Mouse (Mus musculus) kidney, postnatal 14 days (tissue): ENCODE measurements around the gene Dlk2.
A peak's percentile ranks its signal among the peaks of the same experiment; 100 is the strongest.

ENCODE experiments used
- DNase-seq: peaks from one replicate; pipeline ENCODE4 v3.0.0; 2022; ENCODE audit warnings: mixed read lengths

The Dlk2 gene

DNA sequence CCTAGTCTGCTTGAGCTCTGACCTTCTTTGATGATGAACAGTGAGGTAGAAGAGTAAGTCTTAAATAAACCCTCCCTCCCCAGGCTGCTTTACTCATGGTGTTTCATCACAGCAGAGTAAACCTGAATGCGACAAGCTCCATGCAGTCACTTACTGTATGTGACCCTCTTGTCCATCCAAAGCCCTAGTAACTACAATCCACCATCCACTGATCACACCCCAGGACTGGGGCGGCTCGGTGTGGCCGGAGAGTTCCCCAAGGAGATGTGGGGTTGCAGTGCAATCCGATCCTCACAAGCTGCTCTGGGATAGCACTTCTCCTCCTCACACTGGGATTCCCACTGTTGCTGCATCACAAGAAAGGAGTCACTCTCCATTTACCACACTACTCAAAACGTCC is 22.8 kb upstream of the Dlk2 start:
- DNase-seq: no peak

DNA sequence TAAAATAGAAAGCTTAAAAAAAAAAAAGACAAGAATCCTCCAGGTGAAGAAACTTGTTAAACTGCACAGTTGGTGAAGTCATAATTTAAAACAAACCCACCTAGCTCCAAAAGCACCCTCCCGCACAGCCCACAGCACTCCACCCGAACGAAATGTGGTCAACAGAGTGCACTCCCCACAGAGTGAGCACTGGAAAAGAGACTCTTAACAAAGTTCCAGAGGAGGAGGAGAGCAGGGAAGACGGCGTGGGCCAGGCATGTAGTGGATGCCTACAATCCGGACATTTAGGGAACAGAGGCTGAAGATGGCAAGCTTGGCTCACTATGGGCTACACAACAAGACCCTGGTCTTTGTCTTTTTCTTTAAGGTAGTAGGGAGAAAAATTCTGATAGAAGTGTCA is 22.2 kb upstream of the Dlk2 start:
- no peak for DNase-seq

DNA sequence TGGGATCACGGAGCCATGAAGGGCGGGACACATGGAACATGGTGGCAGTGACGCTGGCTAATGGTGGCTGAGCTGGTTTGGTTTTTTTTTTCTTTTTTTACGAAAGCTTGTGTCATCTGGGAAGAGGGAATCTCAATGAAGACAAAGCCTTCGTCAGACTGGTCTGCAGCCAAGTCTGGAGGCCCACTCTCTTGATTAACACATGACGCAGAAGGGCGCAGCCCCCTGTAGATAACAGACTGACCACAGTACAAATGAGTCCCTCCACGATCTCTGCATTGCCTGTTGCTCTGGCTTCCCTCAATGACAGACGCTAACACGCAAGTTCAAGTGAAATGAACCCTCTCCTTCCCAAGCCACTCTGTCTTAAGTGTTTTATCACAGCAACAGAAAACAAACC is 21.7 kb upstream of the Dlk2 start:
- no peak for DNase-seq

DNA sequence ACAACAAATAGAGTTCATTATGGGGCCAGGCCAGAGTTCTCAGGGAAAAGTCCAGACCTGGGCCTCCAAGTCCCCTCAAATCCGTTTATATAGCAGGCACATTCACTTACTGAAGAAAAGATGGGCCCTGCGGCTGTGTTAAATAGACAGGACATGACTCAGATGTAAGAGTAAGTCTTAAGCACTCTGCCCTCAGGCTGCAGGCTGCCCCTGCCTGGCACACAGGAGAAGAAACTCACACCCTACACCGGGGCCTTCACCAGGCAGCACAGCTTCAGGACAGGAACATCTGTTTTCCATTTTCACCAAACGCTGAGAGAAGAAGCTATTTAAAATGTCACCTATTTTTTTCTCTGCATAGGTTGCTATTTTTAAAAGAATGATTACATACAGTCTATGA is 19.6 kb upstream of the Dlk2 start:
- DNase-seq: no peak

DNA sequence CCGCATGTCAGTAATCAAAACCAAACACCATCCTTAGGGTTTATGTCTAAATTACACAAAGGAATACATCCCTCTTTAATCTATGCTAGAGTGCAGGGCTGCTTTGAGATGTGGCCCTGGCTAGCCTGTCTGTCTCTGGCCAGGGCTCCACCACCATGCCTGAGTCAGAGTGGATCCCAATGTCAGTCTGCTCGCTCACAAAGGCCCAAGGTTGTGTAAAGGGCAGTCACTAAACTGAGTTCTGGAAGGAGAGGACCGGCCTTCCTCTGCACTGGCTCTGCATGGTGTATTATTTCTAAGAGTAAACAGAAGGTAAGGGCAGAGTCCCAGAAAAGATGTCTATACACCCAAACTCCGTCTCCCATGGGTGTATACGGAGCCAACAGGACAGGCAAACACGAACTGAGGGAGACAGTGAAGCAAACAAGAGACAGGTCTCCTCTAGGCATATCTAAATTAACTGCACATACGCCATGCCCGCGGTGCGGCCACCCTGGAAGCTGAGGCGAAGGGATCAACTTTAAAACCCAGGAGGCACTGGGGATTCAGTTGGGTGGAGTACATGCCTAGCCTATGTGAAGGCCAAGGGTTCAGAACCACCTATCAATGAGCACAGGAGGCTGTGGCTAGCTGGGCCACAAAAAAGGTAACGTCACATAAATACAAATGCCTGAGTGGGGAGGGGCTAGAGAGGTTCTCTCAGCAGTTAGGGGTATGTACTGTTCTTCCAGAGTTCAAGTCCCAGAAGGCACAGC is 19.0 kb upstream of the Dlk2 start:
- no peak for DNase-seq

DNA sequence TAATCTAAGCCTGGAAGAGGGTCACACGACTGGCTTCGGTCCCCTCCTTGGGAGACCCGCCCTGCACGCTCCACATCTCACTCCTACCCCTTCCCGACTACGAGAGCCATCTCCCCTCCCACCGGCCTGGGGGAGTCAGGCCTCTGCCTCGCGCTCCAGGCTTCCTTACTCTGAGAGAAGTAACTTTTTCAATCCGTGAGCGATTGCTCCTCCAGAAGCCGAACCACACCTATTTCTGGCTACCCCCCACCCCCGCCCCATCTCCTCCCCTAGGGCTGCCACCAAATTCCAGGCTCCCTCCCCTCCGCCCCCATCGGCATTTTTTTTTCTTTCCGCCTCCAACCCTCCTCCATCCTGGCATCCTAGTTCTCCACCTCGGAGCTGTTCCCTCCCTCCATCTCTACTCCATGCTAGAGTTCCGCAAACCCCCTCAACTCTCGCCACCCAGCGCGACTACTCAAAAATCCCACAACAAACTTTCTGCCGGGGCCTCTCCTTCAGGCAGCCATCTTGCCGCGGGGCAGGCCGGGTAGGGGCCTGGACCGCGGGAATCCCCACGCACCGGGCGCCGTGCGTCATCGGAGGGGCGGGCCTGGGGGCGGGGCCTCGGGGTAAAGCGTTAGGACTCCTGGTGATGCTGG is 14.6 kb upstream of the Dlk2 start, which contains the start of gene Tjap1:
Gene Tjap1, minus strand, starts transcription at position 544 of the 641 bp plus-strand sequence.
- DNase-seq: peak; percentile 94

DNA sequence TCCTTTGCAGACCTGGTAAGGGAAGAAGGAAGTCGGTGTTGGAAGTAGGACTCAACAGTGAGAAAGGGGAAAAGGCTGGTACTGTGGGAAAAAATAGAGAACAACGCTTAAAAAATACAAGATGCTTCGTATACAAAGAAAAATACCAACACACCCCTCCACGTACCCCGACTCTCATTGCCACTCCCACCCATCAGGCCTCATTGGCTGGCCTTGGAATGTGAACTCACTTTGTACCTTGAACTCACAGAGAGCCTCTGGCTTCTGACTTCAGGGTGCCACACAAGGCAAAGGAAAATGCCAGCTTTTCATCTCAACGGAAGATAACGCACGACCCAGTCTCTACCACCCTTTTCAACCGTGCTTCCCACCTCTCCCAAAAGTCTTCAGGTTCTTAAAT is 14.1 kb upstream of the Dlk2 start:
- no peak for DNase-seq

DNA sequence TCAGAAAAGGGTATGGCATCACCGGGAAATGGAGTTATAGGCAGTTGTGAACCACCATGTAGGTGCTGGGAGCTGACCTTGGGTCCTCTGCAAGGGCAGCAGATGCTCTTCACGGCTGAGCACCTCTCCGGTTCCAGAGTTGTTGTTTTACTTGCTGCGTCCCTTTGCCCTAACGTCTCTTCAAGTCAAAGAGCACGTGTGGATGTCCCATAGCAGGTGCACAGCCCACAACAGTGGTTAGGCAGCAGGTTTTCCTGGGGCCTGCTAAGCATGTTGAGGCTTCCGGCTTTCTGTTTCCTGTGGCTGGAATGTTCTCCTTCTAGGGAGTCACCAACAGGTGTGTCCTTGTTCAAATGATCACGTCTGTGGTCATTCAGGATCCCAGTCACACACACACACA is 13.3 kb upstream of the Dlk2 start:
- DNase-seq: no peak

DNA sequence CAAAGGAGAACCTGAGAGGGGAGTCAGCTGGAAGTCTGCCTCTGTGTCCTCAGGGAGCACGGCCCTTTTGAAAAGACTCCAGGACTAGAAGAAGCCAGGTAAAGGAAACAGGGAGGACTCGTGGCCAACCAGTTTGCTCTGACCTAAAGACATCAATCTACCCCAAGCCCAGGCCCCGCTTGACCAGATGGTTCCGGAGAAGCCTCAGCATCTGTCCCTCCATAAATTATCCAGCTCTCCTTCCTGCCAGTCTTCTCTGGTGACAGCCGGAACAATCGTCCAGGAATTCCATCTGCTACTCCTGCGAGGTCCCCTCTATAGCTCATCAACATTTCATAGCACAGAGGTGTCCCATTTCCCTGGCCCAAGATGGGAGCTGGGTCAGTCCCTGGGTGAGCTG is 12.6 kb upstream of the Dlk2 start:
- DNase-seq: no peak

DNA sequence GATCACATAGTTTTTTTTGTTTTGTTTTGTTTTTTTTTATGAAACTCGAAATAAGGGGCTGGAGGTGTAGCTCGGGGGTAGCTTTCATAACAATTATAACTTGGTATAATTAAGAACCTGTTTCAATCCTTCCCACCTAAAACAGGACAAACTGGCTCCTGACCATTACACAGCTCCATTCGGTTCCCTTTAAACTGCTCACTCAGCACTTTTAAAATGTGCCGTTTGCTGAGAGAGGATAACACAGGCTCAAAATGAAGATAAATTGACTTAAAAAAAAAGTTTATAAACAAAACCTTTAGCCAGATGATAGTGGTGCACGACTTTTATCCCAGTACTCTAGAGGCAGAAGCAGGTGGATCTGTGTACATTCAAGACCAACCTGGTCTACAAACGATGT is 11.8 kb upstream of the Dlk2 start:
- no peak for DNase-seq

DNA sequence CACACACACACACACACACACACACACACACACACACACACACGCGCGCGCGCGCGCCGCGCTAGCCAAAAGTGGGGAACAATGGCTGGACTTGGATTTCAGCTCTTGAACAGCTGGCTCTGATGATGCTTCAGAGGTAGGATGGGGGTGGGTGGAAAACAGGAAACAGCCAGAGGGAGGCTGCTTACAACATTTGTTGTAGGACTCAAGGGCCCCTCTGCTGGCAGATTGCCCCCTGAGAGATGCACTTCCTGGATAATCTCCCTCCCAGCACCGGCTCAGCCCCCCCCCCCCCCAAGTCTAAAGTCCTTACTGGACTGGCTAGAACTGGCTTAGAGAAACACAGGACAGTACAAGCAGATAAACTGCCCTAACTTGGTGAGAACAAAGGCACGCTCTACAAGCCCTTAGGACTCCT is 9.5 kb upstream of the Dlk2 start:
- DNase-seq: peak; percentile 88

DNA sequence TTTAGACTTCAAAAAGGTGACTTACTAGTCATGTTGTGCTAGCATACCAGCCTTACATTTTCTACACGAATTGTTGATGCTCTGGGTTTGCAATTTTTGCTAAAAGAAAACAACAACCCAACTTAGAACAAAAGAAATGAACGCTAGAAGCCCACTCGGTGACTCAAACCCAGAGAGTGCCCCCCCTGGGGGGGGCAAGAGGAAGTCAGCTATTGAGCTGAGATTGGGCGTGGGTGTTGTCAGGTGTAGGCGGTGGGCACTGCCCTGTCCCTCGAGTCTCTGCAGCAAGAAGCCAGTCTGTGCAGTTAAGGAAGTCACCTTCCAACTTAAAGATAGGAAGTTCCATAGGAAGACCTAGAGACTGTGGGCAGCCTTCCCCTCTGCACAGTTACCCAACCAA is 620 bp upstream of the Dlk2 start:
- no peak for DNase-seq

DNA sequence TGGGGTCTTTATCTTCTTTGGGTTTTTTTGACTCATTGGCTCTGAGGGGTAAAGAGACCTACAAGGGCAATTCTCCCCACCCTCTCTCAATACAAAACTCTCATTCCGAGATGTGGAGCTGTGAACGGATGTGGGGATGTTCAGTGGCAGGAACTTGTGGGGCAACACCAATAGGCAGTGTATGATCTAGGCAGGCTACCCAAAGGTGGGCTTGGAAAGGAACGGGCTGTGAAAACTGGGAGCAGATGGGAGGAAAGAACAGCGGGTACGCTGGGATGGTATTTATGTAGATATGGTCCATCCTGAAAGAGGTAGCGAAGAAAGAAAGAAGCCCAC is 225 bp upstream of the Dlk2 start:
- no peak for DNase-seq

DNA sequence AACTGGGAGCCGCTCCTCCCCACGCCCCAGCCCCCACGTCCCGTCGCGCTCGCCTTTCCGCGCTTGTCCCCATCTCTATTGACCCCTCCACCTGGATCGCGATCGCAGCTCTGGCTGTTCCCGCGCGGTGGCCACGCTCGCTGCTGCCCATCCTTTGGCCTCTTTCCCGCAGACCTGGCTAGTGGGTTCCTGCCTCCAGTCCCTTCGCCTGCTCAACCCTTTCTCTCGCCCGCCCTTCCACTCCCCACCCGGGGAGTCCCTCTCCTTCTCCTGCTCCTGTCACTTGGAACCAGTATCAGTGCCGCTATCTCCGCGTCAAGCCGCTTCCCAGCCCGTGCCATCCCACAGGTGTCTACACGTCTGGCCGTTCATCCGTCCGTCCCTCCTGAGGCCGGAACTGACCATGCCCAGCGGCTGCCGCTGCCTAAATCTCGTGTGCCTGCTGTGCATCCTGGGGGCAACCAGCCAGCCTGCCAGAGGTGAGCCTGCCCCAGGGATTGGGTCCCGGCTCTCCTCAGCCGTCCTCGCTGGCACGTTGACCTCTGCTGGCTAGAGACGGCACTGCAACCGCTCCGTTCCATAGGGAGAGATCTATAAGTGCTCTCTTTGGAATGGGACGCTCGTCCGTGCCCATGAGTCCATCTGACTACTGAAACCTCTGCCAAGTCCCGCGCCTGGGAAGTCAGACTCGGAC is 1.1 kb downstream of the Dlk2 start:
- peak; percentile 86 for DNase-seq

DNA sequence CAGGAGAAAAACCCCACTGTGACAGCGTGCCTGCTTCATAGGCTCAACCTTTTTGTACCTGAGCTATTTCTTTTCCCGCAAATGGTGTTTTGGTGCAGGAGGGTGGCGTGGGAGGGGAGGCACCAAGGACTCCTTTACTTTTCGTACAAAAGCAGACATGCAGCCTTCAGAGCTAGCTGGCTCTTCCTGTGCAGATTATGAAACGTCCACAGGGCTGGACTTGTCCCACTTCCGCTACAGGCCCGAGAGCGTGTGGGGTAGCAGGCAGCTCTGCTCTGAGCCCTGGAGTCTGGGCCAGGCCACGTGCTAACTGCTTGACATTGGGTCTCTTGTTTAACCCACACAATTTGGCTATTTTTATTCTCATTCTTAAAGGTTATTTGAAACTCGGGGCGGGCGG is 4.7 kb downstream of the Dlk2 start:
- DNase-seq: no peak

DNA sequence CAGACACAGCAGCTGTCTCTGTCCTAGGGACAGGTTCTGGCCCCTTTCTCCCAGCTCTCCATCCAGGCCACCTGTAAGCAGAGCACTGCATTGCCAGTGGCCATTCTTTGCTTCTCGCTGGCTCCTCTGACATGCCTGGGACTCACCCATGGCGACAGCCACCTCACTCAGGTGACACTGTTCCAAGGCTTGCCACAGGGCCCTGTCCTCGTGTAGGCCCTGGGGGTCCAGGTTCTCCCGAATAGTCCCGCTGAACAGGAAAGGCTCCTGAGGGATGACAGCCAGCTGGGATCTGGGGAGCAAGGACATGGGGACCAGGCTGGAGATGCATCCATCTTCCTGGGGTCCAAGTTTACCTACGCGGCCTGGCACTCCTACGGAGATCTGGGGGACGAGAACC is 7.0 kb downstream of the Dlk2 start:
- no peak for DNase-seq

DNA sequence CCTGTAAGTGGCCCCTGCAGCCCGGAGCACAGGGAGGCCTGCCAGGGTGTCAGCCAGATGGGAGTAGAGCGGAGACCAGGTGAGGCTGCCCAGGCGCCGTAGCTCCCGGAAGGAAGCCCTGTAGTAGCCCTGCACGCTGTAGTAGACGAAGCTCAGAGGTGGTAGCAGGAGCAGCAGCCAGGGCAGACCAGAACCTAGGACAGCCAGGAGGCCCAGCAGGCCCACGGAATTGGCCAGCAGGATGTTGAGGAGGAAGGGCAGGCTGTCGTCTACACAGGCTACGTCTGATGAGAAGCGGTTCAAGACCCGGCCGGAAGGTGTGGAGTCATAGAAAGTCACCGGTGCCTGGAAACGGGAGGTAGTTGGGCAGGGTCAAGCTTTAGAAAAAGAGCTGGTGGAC is 9.7 kb downstream of the Dlk2 start:
- no peak for DNase-seq

DNA sequence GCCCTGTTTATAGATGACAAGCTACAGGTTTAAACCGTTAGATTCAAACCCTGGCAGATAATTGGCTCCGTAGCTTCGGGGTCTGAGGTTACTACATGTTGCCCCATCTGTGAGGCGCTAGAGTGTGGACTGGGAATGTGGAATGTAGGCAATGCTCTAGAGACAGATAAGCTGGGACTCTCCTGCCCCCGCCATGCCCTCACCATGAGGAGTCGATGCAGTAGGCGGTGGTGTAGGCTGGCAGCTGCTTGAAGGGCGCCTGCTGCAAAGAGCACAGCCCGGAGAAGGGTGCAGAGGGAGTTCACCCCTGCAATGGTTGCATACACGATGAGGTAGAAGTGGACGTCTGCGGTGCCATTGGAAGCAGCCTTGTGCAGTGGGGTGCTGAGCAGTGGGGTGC is 12.6 kb downstream of the Dlk2 start:
- DNase-seq: no peak

DNA sequence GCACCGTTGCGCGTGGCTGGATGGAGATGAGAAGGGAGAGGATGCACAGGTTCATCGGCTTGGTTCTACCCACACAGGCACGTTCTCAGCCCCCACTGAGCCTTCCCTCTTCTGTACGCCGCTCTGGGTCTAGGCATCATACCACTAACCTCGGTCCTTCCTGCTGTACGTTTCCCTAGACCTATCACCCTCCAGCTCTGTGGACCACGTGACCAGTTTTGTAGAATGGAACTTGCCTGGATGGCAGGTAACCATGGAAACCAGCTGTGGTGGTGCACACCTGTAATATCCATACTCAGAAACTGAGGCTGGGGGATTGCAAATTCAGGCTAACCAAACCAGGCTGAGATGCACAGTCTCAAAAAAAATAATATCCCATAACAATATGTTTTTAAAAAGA is 13.3 kb downstream of the Dlk2 start:
- no peak for DNase-seq

DNA sequence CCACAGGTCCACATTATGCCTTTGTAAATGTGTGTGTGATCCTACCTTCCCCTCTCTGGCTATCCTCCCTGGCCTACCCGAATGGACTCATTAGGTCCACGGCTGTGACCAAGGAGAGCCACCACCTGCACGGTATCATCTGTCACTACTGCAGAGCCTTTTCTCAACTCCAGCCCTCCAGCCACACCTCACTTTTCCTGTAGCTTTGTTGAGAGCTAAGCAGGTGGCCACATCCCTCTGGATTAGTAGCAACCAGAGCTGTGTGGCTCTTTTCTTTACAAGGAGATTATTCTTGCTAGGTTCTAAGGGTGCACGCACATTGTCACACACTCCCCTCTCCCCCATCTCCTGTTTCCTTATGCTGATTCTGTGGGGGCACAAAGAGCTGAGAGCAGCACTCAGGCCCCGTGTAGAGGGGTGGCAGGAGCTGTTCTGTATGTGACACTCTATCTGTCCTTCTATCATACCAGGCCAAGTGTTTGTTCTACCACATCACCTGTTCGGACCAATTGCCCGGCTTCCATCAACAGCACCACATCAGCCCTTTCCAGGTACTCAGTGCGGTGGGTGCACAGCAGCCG is 16.0 kb downstream of the Dlk2 start:
- DNase-seq: no peak

DNA sequence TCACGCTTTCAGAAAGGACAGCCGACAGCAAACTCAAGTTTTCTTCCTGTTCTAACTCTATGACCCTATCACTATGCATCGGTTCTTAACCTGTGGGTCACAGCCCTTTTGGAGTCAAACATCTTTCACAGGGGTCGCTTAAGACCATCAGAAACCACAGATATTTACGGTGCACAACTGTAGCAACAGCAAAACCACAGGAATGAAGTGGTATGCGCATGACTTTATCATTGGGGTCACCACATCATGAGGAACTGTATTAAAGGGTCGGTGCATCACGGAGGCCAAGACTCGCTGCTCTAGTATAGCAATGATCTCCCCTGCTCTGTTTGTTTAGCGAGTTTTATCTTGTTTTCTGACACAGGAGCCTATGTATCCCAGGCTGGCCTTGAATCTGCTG is 18.6 kb downstream of the Dlk2 start:
- DNase-seq: no peak

DNA sequence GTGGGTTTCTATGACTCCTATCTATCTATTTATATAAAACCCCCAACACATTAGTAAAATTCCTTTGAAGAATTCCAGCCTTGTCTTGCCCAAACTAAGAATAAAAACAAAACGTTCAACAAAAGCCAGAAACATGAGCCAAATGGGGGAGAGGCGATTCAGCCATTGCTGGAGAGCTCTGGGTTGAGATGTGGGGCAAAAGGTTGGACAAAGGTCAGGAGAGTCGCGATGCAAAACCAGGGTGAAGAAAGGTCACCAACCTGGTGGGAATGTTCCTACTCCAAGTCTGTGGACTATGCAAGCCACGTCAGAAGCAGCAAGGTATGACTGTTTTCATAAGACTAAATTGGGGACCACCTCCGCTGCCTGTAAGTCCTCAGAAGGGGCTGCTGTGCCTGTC is 23.3 kb downstream of the Dlk2 start:
- no peak for DNase-seq

DNA sequence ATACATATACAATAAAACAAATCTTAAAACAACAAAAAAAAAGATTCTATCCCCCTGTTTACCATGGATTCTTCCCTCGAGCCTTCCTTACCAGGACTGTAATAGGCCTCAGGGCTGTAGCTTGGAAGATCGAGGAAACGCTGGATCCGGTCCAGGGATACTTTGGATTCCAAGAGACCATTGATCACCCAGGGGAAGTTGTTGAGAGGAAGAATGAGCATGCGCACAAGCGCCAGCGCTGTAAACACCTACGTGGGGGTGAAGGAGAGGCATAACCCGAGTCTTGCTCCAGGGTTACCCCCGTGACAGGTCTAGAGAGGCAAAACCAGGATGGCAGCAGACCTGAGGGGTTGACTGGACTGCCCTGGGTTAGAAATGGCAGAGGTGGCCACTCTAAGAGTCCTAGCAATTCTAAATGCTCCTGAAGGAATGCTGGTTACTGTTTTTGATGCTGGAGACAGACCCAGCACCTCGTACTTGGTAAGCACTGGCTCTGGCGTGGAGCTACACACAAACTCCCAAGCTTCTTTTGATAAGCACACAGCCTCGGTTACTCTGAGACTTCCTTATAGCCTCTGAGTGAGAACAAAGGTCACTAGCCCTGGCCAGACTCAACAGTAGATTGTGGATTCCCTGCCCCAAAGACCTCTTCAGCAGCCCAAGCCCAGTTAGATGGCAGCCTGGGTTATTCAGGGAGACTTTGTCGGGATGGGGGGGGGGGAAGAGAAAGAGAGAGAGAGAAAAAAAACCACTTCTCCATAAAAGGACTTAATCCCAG is 25.0 kb downstream of the Dlk2 start:
- DNase-seq: no peak
